Mouse (Mus musculus): ENCODE results near the gene Plekhm3. TPM values are rescaled to one million over a fixed set of nuclear protein-coding genes. Genes with fewer than 3 reads are reported as not detected.
A peak's percentile ranks its signal among the peaks of the same experiment; 100 is the strongest.

Plekhm3 gene
- polyA plus RNA-seq, 1 experiment from 2014 or later = 9.4 TPM

DNA sequence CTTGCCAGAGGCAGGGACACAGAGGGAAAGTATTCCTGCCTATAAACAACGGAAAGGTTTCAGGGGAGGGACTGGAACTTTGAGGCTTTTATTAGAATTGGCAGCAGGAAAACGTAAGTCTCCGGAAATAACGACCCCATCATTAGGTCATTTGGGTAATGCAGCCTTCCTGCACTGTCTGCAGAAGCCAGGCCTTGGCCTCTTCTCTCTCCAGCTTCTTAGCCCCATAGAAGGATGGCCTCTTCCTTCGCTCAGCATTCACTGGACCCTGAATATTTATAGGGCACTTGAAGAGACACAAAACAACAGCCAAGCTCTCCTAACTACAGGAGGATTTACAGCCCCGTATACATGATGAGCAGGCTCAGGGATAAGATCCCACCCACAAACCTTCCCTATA lies 186.5 kb downstream of the Plekhm3 start:
- Histone ChIP-seq H3K36me3 (ENCODE audit: control insufficient read depth, insufficient read depth, low read length) (no peaks in the 10 kb centered on the region), H3K4me1 (ENCODE audit: control insufficient read depth, insufficient read depth, low read depth, low read length) (no peaks in the 10 kb centered on the region), H3K4me2 (ENCODE audit: low read length) (no peak overlapping the region), H3K9ac (ENCODE audit: low read depth, low read length) (no peak overlapping the region), H3K9me3 (ENCODE audit: control insufficient read depth, low read length) (no peaks in the 10 kb centered on the region), H3K27ac (ENCODE audit: low read depth, low read length) (no peak overlapping the region), H3K4me3 (ENCODE audit: low read length) (no peak overlapping the region), H3K27me3 (replicated peaks; ENCODE audit: control insufficient read depth, insufficient read depth, low read length) (no peaks in the 10 kb centered on the region)
- 56% methylated on average over 6 of the region's 6 CpGs for WGBS
- ATAC-seq = no peak

DNA sequence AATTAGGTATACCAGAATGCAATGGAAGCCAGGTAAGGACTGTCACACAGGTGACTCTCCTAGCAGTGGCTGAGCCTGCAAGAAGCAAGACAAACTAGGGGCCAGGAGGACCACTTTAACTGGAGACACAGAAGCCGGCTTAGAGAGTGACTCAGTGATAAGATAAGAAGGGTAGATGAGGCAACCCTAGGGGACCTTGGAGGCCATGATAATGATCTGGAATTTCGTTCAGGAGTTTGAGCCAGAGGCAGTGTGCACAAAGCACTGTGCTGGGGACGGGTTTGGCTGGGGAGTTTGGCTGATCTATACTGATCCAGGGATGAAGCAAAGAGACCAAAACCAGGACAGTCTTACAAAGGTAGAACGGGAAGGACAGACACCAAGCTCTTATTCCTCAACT lies 195.0 kb downstream of the Plekhm3 start:
- no peak for ATAC-seq
- H3K4me3 ChIP-seq (ENCODE audit: low read length) = no peak overlapping the region

DNA sequence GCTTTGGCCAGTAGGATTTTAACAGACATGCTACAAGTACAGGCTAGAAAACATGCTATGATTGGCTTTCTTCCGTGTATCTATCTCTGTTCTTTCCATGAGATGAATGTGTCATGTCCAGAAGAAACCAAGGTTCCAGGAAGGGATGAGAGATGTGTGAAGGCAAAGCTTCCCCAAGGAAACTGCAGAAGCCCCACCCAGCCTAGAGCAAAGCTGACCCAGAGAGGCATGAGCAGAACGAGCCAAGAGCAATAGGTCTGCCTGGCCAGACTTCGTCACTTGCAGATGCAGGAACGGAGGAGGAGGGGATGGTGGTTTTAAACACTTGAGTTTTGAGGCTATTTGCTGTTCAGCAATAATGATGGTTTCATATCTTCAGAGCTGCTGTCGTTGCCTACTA lies 198.9 kb downstream of the Plekhm3 start:
- 79% methylated on average over 5 of the region's 5 CpGs for WGBS
- H3K36me3 ChIP-seq (ENCODE audit: control insufficient read depth, insufficient read depth, low read length) = no peaks in the 10 kb centered on the region

More for the DNA sequence above, 195.0 kb downstream of the Plekhm3 start:
- Histone ChIP-seq H3K27me3 (replicated peaks; ENCODE audit: control insufficient read depth, insufficient read depth, low read length) (no peaks in the 10 kb centered on the region), H3K9me3 (ENCODE audit: control insufficient read depth, low read length) (no peaks in the 10 kb centered on the region), H3K27ac (ENCODE audit: low read depth, low read length) (no peak overlapping the region), H3K4me1 (ENCODE audit: control insufficient read depth, insufficient read depth, low read depth, low read length) (no peaks in the 10 kb centered on the region), H3K9ac (ENCODE audit: low read depth, low read length) (no peak overlapping the region), H3K4me2 (ENCODE audit: low read length) (no peak overlapping the region), H3K36me3 (ENCODE audit: control insufficient read depth, insufficient read depth, low read length) (no peaks in the 10 kb centered on the region)
- WGBS = 81% methylated on average over 4 of the region's 4 CpGs

DNA sequence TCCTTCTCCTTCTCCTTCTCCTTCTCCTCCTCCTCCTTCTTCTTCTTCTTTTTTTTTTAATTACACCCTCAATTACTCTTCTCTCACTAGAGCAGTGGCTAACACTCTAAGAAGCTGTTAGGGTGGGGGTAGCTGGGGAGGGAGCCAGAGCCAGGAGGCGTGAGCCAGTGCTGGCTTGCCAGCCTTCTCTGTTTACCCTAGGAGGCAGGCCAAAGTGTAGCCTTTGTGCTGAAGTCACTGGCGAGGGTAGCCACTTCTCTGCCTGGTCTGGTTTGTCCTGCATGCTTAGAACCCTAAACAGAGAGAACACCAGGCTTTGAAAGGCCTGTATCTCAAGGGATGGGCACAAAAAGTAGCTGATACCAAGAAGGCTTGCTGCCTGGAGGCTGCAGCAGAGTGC lies 199.4 kb downstream of the Plekhm3 start:
- peak; percentile 69; the same call in 1 of the 2 replicates for ATAC-seq

More for the DNA sequence above, 198.9 kb downstream of the Plekhm3 start:
- no peaks in the 10 kb centered on the region for H3K4me1 ChIP-seq (ENCODE audit: control insufficient read depth, insufficient read depth, low read depth, low read length)
- H3K27ac ChIP-seq (ENCODE audit: low read depth, low read length) = no peak overlapping the region
- H3K9me3 ChIP-seq (ENCODE audit: control insufficient read depth, low read length) = no peaks in the 10 kb centered on the region
- no peak overlapping the region for H3K4me3 ChIP-seq (ENCODE audit: low read length)
- H3K9ac ChIP-seq (ENCODE audit: low read depth, low read length) = no peak overlapping the region
- no peaks in the 10 kb centered on the region for H3K27me3 ChIP-seq (replicated peaks; ENCODE audit: control insufficient read depth, insufficient read depth, low read length)
- no peak for ATAC-seq
- no peak overlapping the region for H3K4me2 ChIP-seq (ENCODE audit: low read length)

DNA sequence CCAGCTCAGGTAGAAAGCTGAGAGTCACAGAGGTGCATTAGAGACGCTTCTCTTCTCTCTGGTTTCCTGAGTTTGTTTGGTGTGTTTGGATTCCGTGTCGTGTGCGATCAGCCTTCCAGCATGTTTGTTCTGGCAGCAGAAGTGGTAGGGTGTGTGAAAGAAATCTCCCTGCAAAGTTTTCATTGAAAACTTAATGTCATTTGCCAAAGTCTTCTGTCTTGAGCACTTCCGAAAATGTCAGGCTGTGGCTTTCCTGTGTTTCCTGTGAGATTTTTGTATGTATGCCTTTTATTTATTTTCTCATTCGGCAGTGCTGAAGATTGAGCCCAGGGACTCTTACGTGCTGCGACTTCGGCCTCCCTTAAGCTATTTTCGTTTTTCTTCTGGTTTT lies 200.0 kb downstream of the Plekhm3 start:
- H3K9me3 ChIP-seq (ENCODE audit: control insufficient read depth, low read length) = no peaks in the 10 kb centered on the region
- no peaks in the 10 kb centered on the region for H3K36me3 ChIP-seq (ENCODE audit: control insufficient read depth, insufficient read depth, low read length)
- H3K9ac ChIP-seq (ENCODE audit: low read depth, low read length) = no peak overlapping the region; the same call in 1 of the 2 replicates
- WGBS = 78% methylated on average over 10 of the region's 10 CpGs
- ATAC-seq = no peak
- H3K27me3 ChIP-seq (replicated peaks; ENCODE audit: control insufficient read depth, insufficient read depth, low read length) = no peaks in the 10 kb centered on the region
- H3K4me2 ChIP-seq (ENCODE audit: low read length) = no peak overlapping the region
- H3K27ac ChIP-seq (ENCODE audit: low read depth, low read length) = no peak overlapping the region
- H3K4me1 ChIP-seq (ENCODE audit: control insufficient read depth, insufficient read depth, low read depth, low read length) = no peaks in the 10 kb centered on the region
- H3K4me3 ChIP-seq (ENCODE audit: low read length) = no peak overlapping the region

More for the DNA sequence above, 199.4 kb downstream of the Plekhm3 start:
- H3K9ac ChIP-seq (ENCODE audit: low read depth, low read length) = no peak overlapping the region
- H3K9me3 ChIP-seq (ENCODE audit: control insufficient read depth, low read length) = no peaks in the 10 kb centered on the region
- no peaks in the 10 kb centered on the region for H3K27me3 ChIP-seq (replicated peaks; ENCODE audit: control insufficient read depth, insufficient read depth, low read length)
- H3K4me1 ChIP-seq (ENCODE audit: control insufficient read depth, insufficient read depth, low read depth, low read length) = no peaks in the 10 kb centered on the region
- H3K4me2 ChIP-seq (ENCODE audit: low read length) = no peak overlapping the region
- WGBS = 25% methylated on average over 2 of the region's 2 CpGs
- no peak overlapping the region for H3K27ac ChIP-seq (ENCODE audit: low read depth, low read length)
- H3K4me3 ChIP-seq (ENCODE audit: low read length) = no peak overlapping the region
- no peaks in the 10 kb centered on the region for H3K36me3 ChIP-seq (ENCODE audit: control insufficient read depth, insufficient read depth, low read length)

DNA sequence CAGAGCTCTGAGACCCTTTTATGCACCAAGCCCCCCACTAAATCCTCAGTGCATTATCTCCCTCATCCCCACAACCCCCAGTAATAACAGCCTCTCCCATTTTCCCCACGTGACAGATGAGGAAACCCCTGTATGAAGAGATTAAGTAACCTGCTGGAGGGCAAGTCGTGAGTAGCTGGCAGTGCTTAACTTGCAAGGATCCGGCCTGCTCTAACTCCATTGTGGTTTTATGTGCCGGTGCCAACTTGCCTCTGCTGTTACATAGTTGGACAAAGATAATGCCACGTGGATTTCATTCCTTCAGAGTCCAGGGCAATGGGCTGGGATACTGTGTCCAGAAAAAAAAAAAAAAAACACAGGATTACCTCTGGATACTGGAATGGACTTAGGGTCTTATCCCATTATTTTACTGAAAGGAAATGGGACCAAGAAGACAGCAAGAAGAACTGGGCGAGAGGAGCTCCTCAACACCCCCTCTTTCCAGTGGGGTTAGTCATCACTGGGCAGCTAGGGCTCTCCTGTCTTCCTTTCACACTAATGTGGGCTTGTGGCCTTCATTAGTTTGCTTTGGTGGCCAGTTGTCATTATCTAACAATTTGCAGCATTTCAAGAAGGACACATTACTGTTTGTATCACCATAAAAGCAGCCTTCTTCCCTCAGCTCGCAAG lies 200.5 kb downstream of the Plekhm3 start:
- no peak overlapping the region for H3K4me2 ChIP-seq (ENCODE audit: low read length)
- ATAC-seq = no peak
- no peaks in the 10 kb centered on the region for H3K36me3 ChIP-seq (ENCODE audit: control insufficient read depth, insufficient read depth, low read length)
- 70% methylated on average over 7 of the region's 7 CpGs for WGBS
- H3K4me3 ChIP-seq (ENCODE audit: low read length) = no peak overlapping the region
- H3K9me3 ChIP-seq (ENCODE audit: control insufficient read depth, low read length) = no peaks in the 10 kb centered on the region
- no peak overlapping the region for H3K27ac ChIP-seq (ENCODE audit: low read depth, low read length)
- no peaks in the 10 kb centered on the region for H3K4me1 ChIP-seq (ENCODE audit: control insufficient read depth, insufficient read depth, low read depth, low read length)
- H3K9ac ChIP-seq (ENCODE audit: low read depth, low read length) = no peak overlapping the region
- H3K27me3 ChIP-seq (replicated peaks; ENCODE audit: control insufficient read depth, insufficient read depth, low read length) = no peaks in the 10 kb centered on the region

DNA sequence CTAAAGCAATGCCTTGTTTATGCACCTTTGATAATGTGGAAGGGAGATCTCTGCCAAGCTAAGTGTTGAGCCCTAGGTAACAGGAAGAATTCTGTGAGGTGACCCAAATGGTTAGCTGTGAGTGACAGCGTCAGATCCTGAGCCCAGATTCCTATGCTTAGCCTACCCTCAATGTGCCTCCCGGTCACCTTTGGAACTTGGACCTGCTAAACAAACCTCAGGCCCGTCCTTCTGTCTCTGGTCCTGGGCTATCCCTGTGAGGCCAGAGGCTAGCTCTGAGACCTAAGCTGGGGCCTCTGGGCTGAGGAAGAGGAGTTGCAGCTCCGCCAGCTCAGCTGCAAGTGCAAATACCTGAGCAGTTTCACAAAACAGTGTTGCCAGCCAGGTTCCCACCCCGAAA lies 202.0 kb downstream of the Plekhm3 start:
- no peak for ATAC-seq
- Histone ChIP-seq H3K4me2 (ENCODE audit: low read length) (no peak overlapping the region), H3K9me3 (ENCODE audit: control insufficient read depth, low read length) (no peaks in the 10 kb centered on the region), H3K27ac (ENCODE audit: low read depth, low read length) (no peak overlapping the region), H3K27me3 (replicated peaks; ENCODE audit: control insufficient read depth, insufficient read depth, low read length) (no peaks in the 10 kb centered on the region), H3K9ac (ENCODE audit: low read depth, low read length) (no peak overlapping the region), H3K36me3 (ENCODE audit: control insufficient read depth, insufficient read depth, low read length) (no peaks in the 10 kb centered on the region), H3K4me3 (ENCODE audit: low read length) (no peak overlapping the region), H3K4me1 (ENCODE audit: control insufficient read depth, insufficient read depth, low read depth, low read length) (no peaks in the 10 kb centered on the region)
- WGBS = 91% methylated on average over 5 of the region's 5 CpGs

DNA sequence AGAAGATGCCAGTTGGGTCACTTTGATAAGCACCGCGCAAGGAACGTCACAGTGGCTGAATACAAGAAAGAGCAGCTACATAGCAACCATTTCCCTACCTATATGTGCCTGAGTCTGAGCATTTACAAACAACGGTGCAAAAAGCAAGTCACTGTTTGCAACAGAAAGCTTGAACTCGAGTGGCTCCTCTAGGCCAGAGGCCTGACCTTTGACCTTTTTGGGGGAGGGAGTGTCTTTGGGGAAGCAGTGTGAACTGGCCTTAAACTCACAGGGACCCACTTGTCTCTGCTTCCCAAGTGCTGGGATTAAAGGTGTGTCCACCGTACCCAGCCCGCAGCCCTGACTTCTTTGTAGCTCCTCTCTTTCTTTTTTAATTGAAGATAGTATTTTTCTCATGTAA lies 203.0 kb downstream of the Plekhm3 start:
- Histone ChIP-seq H3K36me3 (ENCODE audit: control insufficient read depth, insufficient read depth, low read length) (no peaks in the 10 kb centered on the region), H3K9me3 (ENCODE audit: control insufficient read depth, low read length) (no peaks in the 10 kb centered on the region), H3K4me3 (ENCODE audit: low read length) (no peak overlapping the region), H3K27ac (ENCODE audit: low read depth, low read length) (no peak overlapping the region), H3K4me2 (ENCODE audit: low read length) (no peak overlapping the region), H3K27me3 (replicated peaks; ENCODE audit: control insufficient read depth, insufficient read depth, low read length) (no peaks in the 10 kb centered on the region), H3K9ac (ENCODE audit: low read depth, low read length) (no peak overlapping the region), H3K4me1 (ENCODE audit: control insufficient read depth, insufficient read depth, low read depth, low read length) (no peaks in the 10 kb centered on the region)
- no peak for ATAC-seq
- WGBS = 81% methylated on average over 7 of the region's 7 CpGs

DNA sequence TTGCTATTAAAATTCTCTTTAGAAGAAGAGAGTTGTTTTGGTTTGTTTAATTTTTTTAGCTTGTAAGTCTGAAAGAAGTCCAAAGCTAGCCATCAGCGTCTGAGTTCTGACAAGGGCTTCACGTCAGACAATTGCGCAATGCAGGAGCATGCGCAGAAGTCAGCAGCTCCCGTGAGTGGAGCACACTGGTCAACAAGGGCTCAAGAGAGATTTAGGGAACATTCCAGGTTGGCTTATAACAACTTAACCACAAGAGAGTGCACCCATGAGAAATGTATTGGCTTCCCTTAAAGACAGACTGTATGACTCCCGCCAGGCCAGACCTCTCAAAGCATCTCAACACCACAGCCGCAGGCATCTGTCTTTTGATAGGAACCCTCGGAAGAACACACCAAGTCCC lies 203.5 kb downstream of the Plekhm3 start:
- ATAC-seq = no peak
- no peak overlapping the region for H3K4me3 ChIP-seq (ENCODE audit: low read length)
- 87% methylated on average over 8 of the region's 8 CpGs for WGBS

DNA sequence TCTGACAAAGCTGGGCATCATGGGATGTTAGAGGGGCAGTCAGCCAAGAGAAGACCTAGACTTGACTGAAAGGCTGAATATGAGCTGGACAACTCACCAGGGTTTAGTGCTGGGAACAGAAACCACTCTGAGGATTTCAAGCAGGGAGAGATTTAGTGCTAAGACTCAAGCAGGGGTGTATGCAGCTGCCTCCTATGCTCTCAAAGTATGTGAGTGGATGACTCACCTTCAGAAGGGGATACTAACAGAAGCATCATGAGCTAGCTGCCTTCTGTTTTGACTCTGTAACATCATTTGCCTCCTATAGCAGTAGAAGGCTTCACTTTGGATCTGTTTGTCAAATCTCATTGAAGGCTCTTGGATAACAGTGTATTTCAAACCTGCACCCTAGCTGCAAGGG lies 212.0 kb downstream of the Plekhm3 start:
- Histone ChIP-seq H3K4me2 (ENCODE audit: low read length) (no peak overlapping the region), H3K27ac (ENCODE audit: low read depth, low read length) (no peak overlapping the region), H3K36me3 (ENCODE audit: control insufficient read depth, insufficient read depth, low read length) (no peaks in the 10 kb centered on the region), H3K4me3 (ENCODE audit: low read length) (no peak overlapping the region), H3K9me3 (ENCODE audit: control insufficient read depth, low read length) (no peaks in the 10 kb centered on the region), H3K9ac (ENCODE audit: low read depth, low read length) (no peak overlapping the region), H3K4me1 (ENCODE audit: control insufficient read depth, insufficient read depth, low read depth, low read length) (no peaks in the 10 kb centered on the region), H3K27me3 (replicated peaks; ENCODE audit: control insufficient read depth, insufficient read depth, low read length) (no peaks in the 10 kb centered on the region)
- ATAC-seq = no peak

More for the DNA sequence above, 203.5 kb downstream of the Plekhm3 start:
- H3K27ac ChIP-seq (ENCODE audit: low read depth, low read length) = no peak overlapping the region
- H3K9ac ChIP-seq (ENCODE audit: low read depth, low read length) = no peak overlapping the region
- no peak overlapping the region for H3K4me2 ChIP-seq (ENCODE audit: low read length)
- H3K4me1 ChIP-seq (ENCODE audit: control insufficient read depth, insufficient read depth, low read depth, low read length) = no peaks in the 10 kb centered on the region
- no peaks in the 10 kb centered on the region for H3K9me3 ChIP-seq (ENCODE audit: control insufficient read depth, low read length)
- no peaks in the 10 kb centered on the region for H3K36me3 ChIP-seq (ENCODE audit: control insufficient read depth, insufficient read depth, low read length)
- no peaks in the 10 kb centered on the region for H3K27me3 ChIP-seq (replicated peaks; ENCODE audit: control insufficient read depth, insufficient read depth, low read length)

Data from hindbrain, embryonic 16.5 days (tissue).